Mouse (Mus musculus) erythroblast, adult 5-6 weeks (primary cell): ENCODE measurements around the gene Psmd13. TPM values are rescaled to one million over a fixed set of nuclear protein-coding genes. Genes with fewer than 3 reads are reported as not detected.
A peak's percentile ranks its signal among the peaks of the same experiment; 100 is the strongest.

Source experiments
- ATAC-seq: replicated peaks from 2 replicates; pipeline ENCODE4 v1.8.0; 2016; ENCODE audit warnings: moderate number of reproducible peaks, mild to moderate bottlenecking, moderate TSS enrichment, inconsistent platforms; ENCODE audit not compliant: poor library complexity, low FRiP score, severe bottlenecking
- total RNA-seq, 2 experiments: library from RNA; stranded (forward) in 1 of 2; stranded (reverse) in 1 of 2; fragments of 150-400 nt in 1 of 2; fragments of 200-764, 138-1000 nt in 1 of 2; gene quantifications; 2 replicates each; pipeline versions ENCODE4 v1.2.3 to v1.2.4; 2015 to 2017; ENCODE audit warnings: low replicate concordance in 2 of 2

Psmd13 gene
- total RNA-seq (2015; ENCODE audit: low replicate concordance) (13.1 and 37.0 TPM in 2 replicates), total RNA-seq (2017; ENCODE audit: low replicate concordance) (56.0 and 77.4 TPM in 2 replicates)

DNA sequence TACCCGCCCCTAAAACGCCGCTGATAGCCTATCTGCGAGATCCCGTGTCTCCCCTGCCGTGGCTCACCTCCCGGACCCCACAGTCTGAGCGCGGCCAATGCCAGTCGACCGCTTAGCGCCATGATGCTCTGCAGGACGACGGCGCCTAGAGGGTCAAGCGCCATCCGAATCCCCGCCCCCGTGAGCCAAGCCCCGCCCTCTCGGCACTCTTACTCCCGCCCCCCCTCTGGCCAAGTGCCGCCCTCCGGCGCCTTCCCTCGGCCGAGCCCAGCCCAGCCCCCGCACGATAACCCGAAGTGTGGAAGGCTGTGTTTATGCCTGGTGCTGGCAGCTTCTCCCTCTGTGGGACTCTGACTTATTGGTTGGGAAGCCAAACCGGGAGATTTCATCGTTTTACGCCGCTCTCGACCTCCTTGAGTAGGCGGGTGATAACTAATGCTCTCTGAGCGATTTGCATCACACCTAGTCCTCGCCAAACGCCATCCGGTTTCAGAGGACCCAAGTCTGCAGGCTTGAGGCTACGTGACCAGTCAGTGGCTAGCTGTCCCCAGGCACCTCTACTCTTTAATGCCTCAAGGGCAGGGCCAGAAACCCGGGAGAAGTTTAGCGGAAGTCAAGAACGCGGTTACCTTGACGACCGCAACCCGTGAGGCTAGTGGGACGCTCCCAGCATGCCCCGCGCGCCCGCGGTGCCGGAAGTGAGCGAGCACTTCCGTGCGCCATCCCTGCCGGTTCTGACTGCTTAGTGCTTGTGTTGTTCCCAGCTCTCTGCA is at the start of gene Psmd13, which contains the start of gene Sirt3:
Gene Psmd13 (plus strand): TSS at position 273 of the 773 bp plus-strand sequence.
Gene Sirt3 (minus strand): TSS at position 614 of the 773 bp plus-strand sequence.
- peak; percentile 89 for ATAC-seq

GRCm38 (mm10) chr7:140833341-140833740 is 48.4 kb upstream of the Psmd13 start:
- no peak for ATAC-seq

DNA sequence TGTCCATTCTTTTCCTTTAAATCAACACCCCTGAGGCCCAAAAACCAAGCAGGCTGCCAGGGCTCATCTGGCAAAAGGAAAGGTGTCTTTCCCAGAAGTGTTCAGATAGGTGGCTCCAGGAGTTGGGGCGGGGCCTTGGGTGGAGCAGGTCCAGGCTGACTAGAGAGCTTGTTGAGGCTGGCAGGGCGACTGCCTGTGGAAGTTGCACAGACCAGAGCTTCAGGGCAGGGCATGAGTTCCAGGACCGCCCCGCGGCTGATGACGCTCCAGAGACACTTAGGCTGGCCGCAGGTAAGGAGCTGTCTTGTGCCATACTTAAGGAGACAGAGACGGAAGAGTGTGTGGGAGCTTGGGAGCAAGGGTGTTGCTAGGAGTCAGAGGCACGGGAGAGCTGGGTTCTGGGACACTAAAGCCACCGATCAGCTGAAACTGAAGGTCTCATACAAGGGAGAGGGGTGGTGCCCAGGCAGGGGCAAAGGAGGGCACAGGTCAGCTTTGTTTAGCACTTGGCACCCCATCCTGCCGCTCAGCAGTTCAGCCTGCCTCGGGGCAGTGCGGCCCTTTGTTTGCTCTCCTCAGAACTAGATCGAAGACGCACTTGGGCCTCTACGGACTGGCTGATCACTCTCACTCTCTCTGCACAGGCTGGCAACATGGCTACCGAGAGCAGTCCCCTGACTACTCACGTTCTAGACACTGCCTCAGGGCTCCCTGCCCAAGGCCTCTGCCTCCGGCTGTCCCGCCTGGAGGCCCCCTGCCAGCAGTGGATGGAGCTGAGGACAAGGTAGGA is 46.6 kb upstream of the Psmd13 start, which contains the start of gene Urah:
Gene Urah (plus strand): TSS at position 51 of the 790 bp plus-strand sequence.
- ATAC-seq: 0 out of 2 replicates have a peak, but pooled peaks have one; percentile 26

DNA sequence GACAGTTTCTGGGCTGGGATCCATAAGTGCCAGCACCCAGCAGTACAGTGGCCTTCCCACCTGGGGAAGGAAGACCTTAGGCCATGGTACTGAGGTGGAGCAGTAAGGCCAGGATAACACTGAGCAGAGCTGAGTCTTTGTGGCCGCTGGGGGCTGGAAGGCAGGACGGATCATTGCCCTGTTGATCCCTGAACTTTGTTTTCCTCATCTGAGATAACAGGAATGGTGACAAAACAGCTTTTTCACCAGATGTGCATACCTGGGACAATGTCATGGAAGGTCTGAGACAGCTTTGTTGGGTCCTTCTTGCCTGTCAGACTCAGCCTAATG is 46.0 kb upstream of the Psmd13 start:
- no peak for ATAC-seq

GRCm38 (mm10) chr7:140836243-140837115 is 45.3 kb upstream of the Psmd13 start:
- no peak for ATAC-seq

GRCm38 (mm10) chr7:140839556-140839955 is 42.2 kb upstream of the Psmd13 start:
- no peak for ATAC-seq

- no peak for ATAC-seq
These were observed 40.7 kb upstream of the Psmd13 start for GRCm38 (mm10) chr7:140840750-140841735.

DNA sequence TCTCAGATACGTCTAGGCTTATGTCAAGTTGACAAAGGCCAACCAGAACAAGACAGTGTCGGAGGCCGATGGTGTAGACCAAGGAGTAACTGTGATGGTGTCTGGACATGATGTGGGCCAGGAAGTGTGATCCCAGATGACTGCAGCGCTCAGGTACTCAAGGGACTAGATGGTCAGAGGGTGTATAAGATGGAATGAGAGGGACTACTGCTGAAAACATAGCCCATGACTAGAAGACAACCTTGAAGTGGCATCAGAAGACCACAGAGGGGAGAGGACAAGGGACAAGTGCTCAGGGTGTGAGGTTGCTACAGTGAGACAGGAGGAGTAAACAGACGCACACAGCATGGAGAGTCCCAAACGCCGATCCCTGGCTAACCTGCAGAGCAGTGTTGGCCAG is 38.0 kb upstream of the Psmd13 start:
- no peak for ATAC-seq

DNA sequence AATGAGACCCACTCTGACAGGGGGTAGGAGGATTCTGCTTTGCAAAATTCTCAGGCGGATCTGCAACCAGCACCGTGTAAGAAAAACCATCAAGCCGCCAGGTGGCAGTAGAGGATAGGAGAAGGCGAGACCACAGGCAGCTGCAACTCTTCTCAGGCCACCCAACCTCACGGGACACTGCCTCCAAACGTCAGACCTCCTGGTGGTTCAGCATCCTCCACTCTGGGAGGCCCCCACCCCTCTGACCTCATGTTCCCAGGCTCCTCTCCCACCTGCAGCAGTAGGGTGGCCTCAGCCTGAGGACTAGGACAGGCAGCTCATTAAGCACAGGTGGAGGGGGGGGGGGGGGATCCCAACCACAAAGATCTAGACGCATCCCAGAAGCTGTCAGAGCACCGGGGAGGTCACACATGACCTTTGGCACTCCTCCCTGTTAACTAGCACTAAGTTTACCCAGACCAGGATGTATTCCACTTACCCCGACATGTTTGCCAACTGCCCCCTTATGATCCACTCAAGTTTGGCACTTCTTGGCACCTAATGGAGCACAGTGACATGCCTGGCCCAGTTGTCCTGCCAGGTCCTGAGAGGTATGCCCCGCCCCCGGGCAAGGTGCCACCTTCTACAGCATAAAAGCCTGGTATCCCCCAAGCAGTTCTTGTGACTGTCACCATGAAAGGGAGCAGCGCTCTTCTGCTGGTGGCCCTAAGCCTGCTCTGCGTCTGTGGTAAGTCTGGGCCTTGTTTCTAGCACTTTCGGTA is 36.7 kb upstream of the Psmd13 start, which contains the start of gene Scgb1c1:
Gene Scgb1c1 (plus strand): TSS at position 643 of the 761 bp plus-strand sequence.
- ATAC-seq: peak; percentile 80

DNA sequence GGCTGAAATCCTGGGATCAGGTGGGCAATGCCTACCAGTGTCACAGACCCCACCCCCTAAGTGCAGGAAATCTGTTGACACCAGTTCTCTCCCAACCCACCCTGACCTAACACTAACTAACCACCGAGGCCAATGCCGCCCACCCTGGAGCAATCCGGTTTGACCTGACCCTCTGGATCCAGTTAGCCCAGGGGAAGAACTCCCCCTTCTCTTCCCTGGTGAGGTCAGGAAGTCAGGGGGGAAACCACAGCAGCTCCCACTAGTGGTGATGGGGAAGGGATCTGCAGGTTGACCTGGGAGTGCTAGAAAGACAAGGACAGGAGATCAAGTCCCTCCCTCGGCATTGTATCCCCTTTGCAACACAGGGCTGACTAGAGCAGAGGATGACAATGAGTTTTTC is 36.1 kb upstream of the Psmd13 start:
- ATAC-seq: no peak

DNA sequence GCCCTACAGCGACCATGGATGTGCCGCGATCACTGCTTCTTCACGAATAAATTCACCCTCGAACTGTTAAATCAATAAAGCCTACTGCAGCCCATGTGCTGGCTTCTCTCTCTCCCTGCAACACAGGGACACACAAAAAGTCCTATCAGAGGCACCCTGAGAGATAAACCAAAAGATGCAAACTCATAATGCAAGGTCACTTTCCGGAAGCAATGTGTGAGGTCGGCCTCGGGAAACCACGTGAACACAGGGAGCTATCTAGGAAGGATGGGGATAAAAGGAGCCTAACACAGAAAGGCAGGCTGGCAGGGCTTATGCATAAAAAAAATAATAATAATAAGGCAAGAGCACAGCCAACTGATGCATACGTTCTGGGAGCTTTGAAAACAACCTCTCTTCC is 35.1 kb upstream of the Psmd13 start:
- ATAC-seq: no peak

DNA sequence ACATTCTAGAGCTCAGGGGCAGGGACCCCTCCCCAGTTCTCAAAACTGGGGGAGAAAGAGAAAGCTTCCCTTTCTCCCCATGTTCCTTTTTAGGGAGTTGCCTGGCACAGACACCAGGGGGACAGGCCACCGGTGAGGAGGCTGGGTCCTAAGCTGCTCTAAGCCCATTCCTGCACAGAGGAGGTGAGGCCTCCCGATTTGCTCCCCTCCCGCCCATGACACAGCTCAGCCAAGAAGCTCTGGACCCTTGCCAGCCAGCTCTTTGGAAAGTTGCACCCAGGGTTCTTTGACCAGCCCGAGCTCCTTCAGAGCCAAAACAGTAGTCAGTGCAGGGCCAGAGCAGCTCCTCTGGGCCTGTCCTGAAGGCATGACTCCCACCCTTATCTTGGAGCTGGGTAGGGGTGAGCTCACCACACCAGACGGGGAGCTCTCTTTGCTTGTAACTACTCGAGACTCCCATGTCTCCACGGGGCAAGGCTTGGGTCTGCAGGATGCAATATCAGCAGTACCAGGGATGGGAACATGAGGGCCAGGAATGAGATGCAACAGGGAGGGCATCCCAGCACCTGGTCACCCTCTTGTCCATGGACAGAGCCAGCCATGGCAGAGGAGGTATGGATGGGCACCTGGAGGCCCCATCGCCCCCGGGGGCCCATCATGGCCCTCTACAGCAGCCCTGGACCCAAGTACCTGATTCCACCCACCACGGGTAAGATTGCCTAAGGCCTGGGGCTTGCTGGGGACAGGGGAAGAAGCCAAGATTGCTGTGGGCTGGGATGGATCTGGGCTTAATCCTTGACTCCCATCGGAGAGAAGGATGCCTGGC is 33.8 kb upstream of the Psmd13 start, which contains the start of gene Odf3:
Gene Odf3 (plus strand): TSS at position 51 of the 826 bp plus-strand sequence.
- ATAC-seq: no peak

GRCm38 (mm10) chr7:140848591-140848990 is 33.2 kb upstream of the Psmd13 start:
- ATAC-seq: no peak

DNA sequence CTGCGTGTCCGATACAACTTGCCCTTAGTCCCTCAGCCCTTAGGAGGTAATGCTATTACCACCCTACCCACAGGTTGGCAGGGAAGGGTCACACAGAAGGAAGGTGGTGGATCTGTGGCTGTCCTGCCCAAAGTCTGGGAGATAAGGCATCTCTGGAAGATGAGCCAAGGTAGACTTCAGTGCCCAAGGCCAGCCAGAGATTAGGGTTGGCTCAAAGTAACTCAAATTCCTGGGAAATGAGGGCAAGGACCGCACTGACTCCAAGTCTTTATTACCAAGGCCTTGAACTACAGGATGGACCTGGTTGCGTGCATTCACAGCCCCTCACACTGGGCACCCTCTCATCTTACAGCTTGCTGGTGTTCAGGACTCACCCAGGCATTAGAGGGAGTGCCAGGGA is 29.9 kb upstream of the Psmd13 start:
- ATAC-seq: no peak

GRCm38 (mm10) chr7:140853386-140853785 is 28.4 kb upstream of the Psmd13 start:
- no peak for ATAC-seq

DNA sequence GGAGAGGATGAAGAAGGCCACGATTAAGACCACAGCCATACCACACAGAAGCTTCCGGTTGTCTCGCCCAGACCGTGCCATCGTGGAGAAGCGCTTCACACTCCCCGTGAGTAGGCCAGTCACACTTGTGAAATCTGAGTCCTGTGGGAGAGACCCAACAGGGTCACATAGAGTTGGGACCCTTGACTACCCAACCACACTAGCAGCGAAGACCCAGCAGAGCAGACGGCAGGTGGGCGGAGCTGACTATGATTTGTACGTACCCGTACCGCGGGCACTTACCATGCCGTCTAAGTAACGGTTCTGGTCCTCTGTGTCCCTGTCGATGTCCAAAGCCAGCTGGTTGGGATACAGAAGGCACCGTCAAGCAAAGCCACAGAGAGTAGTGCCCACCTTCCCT is 27.3 kb upstream of the Psmd13 start:
- no peak for ATAC-seq

GRCm38 (mm10) chr7:140855181-140855580 is 26.6 kb upstream of the Psmd13 start:
- ATAC-seq: no peak
